Mouse (Mus musculus) spleen, adult 18-20 months (tissue): ENCODE results near the gene Rflna.

Source experiments
- DNase-seq, 2 experiments: peaks; one replicate each; pipeline ENCODE4 v3.0.0; 2022; ENCODE audit warnings: mixed read lengths in 2 of 2

Gene Rflna

DNA sequence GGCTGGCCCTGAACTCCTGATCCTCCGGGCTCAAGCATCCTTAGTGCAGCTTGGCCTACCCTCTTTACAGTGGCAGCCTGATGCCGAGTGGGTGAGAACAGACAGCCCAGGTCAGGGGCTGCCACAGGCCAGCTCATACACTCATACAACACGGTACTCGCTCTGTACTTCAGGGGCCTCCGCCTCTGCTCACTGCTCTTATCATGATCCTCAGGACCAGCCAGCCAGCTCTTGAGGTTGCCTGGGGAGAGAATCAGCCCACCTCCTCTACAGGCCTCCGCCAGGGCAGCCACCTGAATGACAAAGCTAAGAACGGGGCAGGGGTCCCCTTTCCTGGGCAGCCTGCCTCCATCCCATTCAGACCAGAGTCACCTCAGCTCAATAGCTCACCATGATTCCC, 50.6 kb downstream of the Rflna start:
- no peak for DNase-seq

DNA sequence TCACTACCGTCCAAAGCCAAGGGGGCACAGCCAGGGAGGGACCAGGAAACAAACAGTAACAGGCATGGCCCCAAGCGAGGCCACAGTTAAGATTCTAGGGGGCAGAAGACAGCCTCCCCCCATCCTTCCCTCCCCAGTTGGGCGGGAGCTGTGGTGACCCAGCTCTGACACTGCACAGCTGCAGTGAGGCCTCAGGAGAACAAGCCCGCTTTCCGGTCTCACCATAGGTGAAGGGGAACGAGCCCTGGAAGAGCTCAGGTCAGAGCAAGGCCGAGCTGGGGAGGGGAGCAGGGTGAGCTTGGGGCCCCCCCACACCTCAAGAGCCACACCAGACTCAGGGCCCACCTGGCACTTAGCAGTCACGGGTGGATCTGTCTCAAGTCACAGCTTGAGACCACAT, 52.9 kb downstream of the Rflna start:
- DNase-seq = peak in 1 of 2 experiments; percentile 31

DNA sequence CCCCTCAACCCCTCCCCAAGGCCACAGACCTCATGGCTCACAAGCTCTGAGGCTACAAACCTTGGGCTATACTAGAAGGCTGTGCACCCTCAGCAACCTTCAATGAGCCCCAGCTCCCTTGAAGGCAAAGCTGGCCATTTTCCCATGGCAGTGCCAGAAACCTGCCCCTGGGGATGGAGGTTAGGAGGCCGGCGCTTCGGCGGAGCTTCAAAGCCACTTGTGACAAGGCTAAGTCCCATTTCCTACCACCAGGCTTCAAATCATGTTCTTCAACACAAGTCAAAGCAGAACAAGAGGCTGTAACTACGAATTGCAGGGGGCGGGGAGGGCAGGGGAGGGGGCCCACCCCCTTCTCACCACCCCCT, 53.3 kb downstream of the Rflna start:
- no peak for DNase-seq

DNA sequence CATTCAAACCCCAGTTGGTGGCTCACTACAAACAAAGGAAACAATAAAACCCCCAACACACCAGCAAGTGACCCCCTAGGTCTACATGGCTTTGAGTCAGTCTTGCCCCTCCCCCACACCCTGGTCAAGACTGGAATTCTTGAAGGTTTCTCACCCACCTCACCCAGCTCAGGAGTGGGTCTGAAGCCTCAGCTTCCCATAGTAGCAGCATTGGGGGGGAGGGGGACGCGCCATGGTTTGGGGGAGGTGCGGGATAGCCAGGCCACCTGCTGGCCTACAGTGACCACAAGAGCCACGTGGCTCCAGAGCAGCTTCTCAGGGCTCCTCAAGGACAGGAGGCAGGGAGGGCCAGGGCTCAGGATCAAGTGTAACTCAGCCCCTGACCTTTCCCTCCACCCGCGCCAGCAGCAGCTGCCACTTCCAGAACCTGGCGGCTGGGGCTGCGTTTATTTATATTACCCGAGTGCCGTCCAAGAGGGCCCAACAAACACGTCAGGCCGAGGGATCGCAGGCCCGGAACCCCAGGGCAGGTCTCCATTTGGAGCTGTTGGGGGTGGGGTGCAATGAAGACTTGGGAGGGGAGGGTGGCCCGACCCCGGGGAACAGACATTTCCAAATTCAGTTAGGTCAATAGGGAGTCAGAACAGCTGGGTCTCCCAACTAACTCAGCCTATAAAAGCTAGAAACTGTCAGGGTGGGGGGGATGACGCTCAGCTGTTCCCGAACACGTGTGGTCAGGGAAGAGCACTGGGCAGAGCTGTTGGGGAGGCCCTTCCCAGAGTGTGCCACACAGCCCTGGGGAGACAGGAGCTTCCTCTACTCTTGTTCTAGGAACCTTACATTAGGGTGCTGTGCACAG, 53.9 kb downstream of the Rflna start:
- no peak for DNase-seq

DNA sequence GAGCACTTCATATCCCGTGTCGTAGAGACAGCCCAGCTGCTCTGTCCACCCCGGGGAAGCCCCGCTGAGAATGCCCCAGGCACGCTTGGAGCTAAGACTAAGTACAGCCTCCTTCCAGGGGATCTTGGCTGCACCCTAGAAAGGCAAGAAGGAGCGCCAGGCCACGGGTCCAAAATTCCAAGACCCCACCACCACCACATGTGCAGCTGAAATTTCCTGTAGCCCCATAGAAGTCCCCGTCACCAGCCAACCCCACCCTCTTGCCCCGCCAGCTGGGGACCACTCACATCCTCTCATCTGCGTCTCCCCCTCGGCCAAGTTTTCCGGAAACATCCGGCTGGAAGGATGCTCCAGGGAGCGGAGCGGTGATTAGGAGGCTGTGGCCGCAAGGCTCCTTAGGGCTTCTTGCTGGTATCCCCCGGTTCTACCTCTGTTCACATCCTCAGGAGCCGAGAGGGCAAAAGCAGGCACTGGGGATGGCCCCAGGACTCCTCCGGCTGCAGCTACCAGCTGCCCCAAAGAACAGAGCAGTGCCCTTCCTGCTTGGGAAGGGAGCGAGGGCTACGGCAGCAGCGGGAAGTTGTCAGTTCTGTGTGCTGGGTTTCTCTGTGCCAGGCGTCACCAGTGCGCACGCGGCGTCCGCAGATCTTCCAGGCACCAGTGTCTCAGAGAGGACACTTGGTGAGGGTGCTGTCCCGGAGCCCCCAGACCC, 54.7 kb downstream of the Rflna start:
- no peak for DNase-seq

DNA sequence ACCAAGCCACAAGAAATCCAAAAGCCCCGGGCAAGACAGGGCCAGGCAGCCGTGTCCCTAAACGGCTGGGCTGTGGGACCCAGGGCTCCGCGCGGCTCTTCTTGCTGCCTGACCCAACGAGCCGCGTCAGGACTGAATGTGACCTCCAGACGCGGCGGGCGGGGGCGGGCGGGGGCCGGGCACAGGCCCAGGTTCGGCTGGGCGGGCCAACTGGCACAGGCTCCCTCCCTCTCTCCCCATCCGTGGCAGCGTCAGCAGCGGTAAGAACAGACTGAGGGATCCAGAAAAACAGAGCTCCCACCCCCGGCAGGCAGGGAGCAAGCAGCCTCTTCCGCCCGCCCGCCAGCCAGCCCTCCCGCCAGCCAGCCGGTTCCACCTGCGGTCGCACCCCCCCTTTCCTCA, 55.2 kb downstream of the Rflna start:
- DNase-seq = peak; percentile 22 to 35
